Mouse (Mus musculus) MEL (cell line): ENCODE measurements at regions not wholly inside any gene's neighbourhood (a gene's known extent, or its start where the extent isn't known, plus 50 kb on each side); places are given as distances from the start of the nearest gene placed in this dataset.
"Not testable (repeated sequence)": the region's sequence is repeated elsewhere in the genome, so short reads cannot be mapped to it uniquely, and the experiment has no call there.

Experiments used
- DNase-seq: peaks from one replicate; pipeline ENCODE4 v3.0.0; 2011; ENCODE audit warnings: low read depth, low spot score
- H3K27ac ChIP-seq: 2 replicates; pipeline ENCODE4 v1.5.1; 2012; ENCODE audit warnings: low read depth, mild to moderate bottlenecking, control low read depth, low read length, moderate library complexity; ENCODE audit not compliant: control insufficient read depth
- H3K27me3 ChIP-seq, 2 experiments: fragments of 150-350 bp in 1 of 2; sonication (generic) in 1 of 2; 2 replicates each; pipeline ENCODE4 v1.6.1; 2012; ENCODE audit warnings: low read length in 2 of 2, mild to moderate bottlenecking in 2 of 2, improper control_type of control experiment in 1 of 2, moderate library complexity in 1 of 2; ENCODE audit not compliant: insufficient read depth in 2 of 2, control insufficient read depth in 1 of 2
- H3K36me3 ChIP-seq, 2 experiments: 2 replicates each; pipeline ENCODE4 v1.6.1; 2012 to 2014; ENCODE audit warnings: low read length in 2 of 2, improper control_type of control experiment in 1 of 2, inconsistent platforms in 1 of 2, mild to moderate bottlenecking in 1 of 2; ENCODE audit not compliant: insufficient read depth in 2 of 2, control insufficient read depth in 1 of 2
- H3K4me1 ChIP-seq, 2 experiments: fragments of 150-350 bp in 1 of 2; sonication (generic) in 1 of 2; 2 replicates each; pipeline ENCODE4 v1.6.1; 2012; ENCODE audit warnings: low read length in 2 of 2, improper control_type of control experiment in 1 of 2, mild to moderate bottlenecking in 1 of 2; ENCODE audit not compliant: insufficient read depth in 2 of 2, control insufficient read depth in 1 of 2
- H3K4me3 ChIP-seq, 2 experiments: fragments of 150-350 bp in 1 of 2; sonication (generic) in 1 of 2; 2 replicates each; pipeline ENCODE4 v1.5.1; 2012; ENCODE audit warnings: low read depth in 2 of 2, low read length in 2 of 2, mild to moderate bottlenecking in 2 of 2, moderate library complexity in 2 of 2, control low read depth in 1 of 2, improper control_type of control experiment in 1 of 2; ENCODE audit not compliant: control insufficient read depth in 1 of 2, insufficient read depth in 1 of 2
- H3K79me2 ChIP-seq: 2 replicates; pipeline ENCODE4 v1.6.1; 2012; ENCODE audit warnings: mild to moderate bottlenecking, low read length, moderate library complexity; ENCODE audit not compliant: control insufficient read depth, poor library complexity, insufficient read depth
- H3K9ac ChIP-seq: 2 replicates; pipeline ENCODE4 v1.6.1; 2012; ENCODE audit warnings: low read depth, mild to moderate bottlenecking, control low read depth, low read length, moderate library complexity; ENCODE audit not compliant: control insufficient read depth, poor library complexity, severe bottlenecking
- H3K9me3 ChIP-seq: fragments of 150-350 bp; sonication (generic); replicated peaks from 2 replicates; pipeline ENCODE4 v1.6.1; 2012; ENCODE audit warnings: mild to moderate bottlenecking, low read length, improper control_type of control experiment, moderate library complexity; ENCODE audit not compliant: insufficient read depth
- CHD2 ChIP-seq: IDR thresholded peaks from 2 replicates; pipeline ENCODE4 v1.6.1; 2011; ENCODE audit warnings: low read length, improper control_type of control experiment
- EP300 ChIP-seq, 2 experiments: IDR thresholded peaks; 2 replicates each; pipeline ENCODE4 v1.6.1; 2011; ENCODE audit warnings: improper control_type of control experiment in 2 of 2, low read length in 2 of 2, low read depth in 1 of 2, mild to moderate bottlenecking in 1 of 2
- ETS1 ChIP-seq: IDR thresholded peaks from 2 replicates; pipeline ENCODE4 v1.6.1; 2012; ENCODE audit warnings: low read depth, mild to moderate bottlenecking, inconsistent platforms, low read length, improper control_type of control experiment, moderate library complexity
- GABPA ChIP-seq: IDR thresholded peaks from 2 replicates; pipeline ENCODE4 v1.6.1; 2012; ENCODE audit warnings: low read depth, mild to moderate bottlenecking, inconsistent platforms, low read length, improper control_type of control experiment, moderate library complexity
- JUND ChIP-seq: IDR thresholded peaks from 2 replicates; pipeline ENCODE4 v1.6.1; 2011; ENCODE audit warnings: low read depth, mild to moderate bottlenecking, improper control_type of control experiment, low read length
- KAT2A ChIP-seq: conservative IDR thresholded peaks from 2 replicates; pipeline ENCODE4 v1.6.1; 2012; ENCODE audit warnings: low read depth, low read length, improper control_type of control experiment, inconsistent platforms
- MEF2A ChIP-seq: IDR thresholded peaks from 2 replicates; pipeline ENCODE4 v1.6.1; 2014; ENCODE audit warnings: low read depth, mild to moderate bottlenecking, inconsistent platforms, low read length, improper control_type of control experiment; ENCODE audit not compliant: poor library complexity, insufficient replicate concordance, severe bottlenecking; ENCODE audit errors: extremely low read depth
- NRF1 ChIP-seq: IDR thresholded peaks from 2 replicates; pipeline ENCODE4 v1.6.1; 2014; ENCODE audit warnings: low read depth, mild to moderate bottlenecking, inconsistent platforms, low read length, improper control_type of control experiment, moderate library complexity; ENCODE audit not compliant: poor library complexity, insufficient read depth, severe bottlenecking
- POLR2A ChIP-seq, 2 experiments: IDR thresholded peaks; 2 replicates each; pipeline ENCODE4 v1.6.1; 2011 to 2012; ENCODE audit warnings: low read length in 2 of 2, mild to moderate bottlenecking in 2 of 2, control low read depth in 1 of 2, improper control_type of control experiment in 1 of 2, low read depth in 1 of 2, moderate library complexity in 1 of 2; ENCODE audit not compliant: control insufficient read depth in 1 of 2, insufficient read depth in 1 of 2, poor library complexity in 1 of 2
- POLR2AphosphoS2 ChIP-seq: IDR thresholded peaks from 2 replicates; pipeline ENCODE4 v1.6.1; 2011; ENCODE audit warnings: low read length, improper control_type of control experiment
- POLR2AphosphoS5 ChIP-seq: IDR thresholded peaks from 2 replicates; pipeline ENCODE4 v1.6.1; 2012; ENCODE audit warnings: low read depth, borderline replicate concordance, mild to moderate bottlenecking, inconsistent platforms, low read length, moderate library complexity, mixed read lengths
- RAD21 ChIP-seq: IDR thresholded peaks from 2 replicates; pipeline ENCODE4 v1.6.1; 2011; ENCODE audit warnings: mild to moderate bottlenecking, low read depth, low read length, improper control_type of control experiment
- RCOR1 ChIP-seq: IDR thresholded peaks from 2 replicates; pipeline ENCODE4 v1.6.1; 2012; ENCODE audit warnings: low read depth, mild to moderate bottlenecking, inconsistent platforms, low read length, improper control_type of control experiment
- SMC3 ChIP-seq: IDR thresholded peaks from 2 replicates; pipeline ENCODE4 v1.6.1; 2011; ENCODE audit warnings: low read depth, low read length, improper control_type of control experiment
- TAL1 ChIP-seq: IDR thresholded peaks from 2 replicates; pipeline ENCODE4 v1.6.1; 2012; ENCODE audit warnings: mild to moderate bottlenecking, inconsistent platforms, low read length, moderate library complexity, mixed read lengths
- TBP ChIP-seq: IDR thresholded peaks from 2 replicates; pipeline ENCODE4 v1.8.0; 2011; ENCODE audit warnings: low read depth, low read length, improper control_type of control experiment
- TCF12 ChIP-seq: IDR thresholded peaks from 2 replicates; pipeline ENCODE4 v1.6.1; 2014; ENCODE audit warnings: low read depth, mild to moderate bottlenecking, inconsistent platforms, low read length, improper control_type of control experiment, moderate library complexity
- UBTF ChIP-seq: IDR thresholded peaks from 2 replicates; pipeline ENCODE4 v1.6.1; 2012; ENCODE audit warnings: low read depth, mild to moderate bottlenecking, inconsistent platforms, low read length, improper control_type of control experiment, moderate library complexity, borderline replicate concordance; ENCODE audit not compliant: insufficient read depth
- USF1 ChIP-seq: IDR thresholded peaks from 2 replicates; pipeline ENCODE4 v1.6.1; 2014; ENCODE audit warnings: low read depth, mild to moderate bottlenecking, inconsistent platforms, low read length, improper control_type of control experiment, moderate library complexity
- USF2 ChIP-seq, 2 experiments: IDR thresholded peaks; 2 replicates each; pipeline ENCODE4 v1.6.1; 2011 to 2012; ENCODE audit warnings: improper control_type of control experiment in 2 of 2, low read length in 2 of 2, borderline replicate concordance in 1 of 2, inconsistent platforms in 1 of 2, low read depth in 1 of 2, mild to moderate bottlenecking in 1 of 2; ENCODE audit not compliant: insufficient read depth in 1 of 2
- ZC3H11A ChIP-seq: IDR thresholded peaks from 2 replicates; pipeline ENCODE4 v1.6.1; 2012; ENCODE audit warnings: low read depth, mild to moderate bottlenecking, inconsistent platforms, low read length, improper control_type of control experiment
- ZKSCAN1 ChIP-seq: IDR thresholded peaks from 2 replicates; pipeline ENCODE4 v1.6.1; 2012; ENCODE audit warnings: low read depth, mild to moderate bottlenecking, inconsistent platforms, low read length, improper control_type of control experiment, moderate library complexity
- ZMIZ1 ChIP-seq: IDR thresholded peaks from 2 replicates; pipeline ENCODE4 v1.6.1; 2012; ENCODE audit warnings: low read depth, mild to moderate bottlenecking, inconsistent platforms, low read length, improper control_type of control experiment, moderate library complexity

DNA sequence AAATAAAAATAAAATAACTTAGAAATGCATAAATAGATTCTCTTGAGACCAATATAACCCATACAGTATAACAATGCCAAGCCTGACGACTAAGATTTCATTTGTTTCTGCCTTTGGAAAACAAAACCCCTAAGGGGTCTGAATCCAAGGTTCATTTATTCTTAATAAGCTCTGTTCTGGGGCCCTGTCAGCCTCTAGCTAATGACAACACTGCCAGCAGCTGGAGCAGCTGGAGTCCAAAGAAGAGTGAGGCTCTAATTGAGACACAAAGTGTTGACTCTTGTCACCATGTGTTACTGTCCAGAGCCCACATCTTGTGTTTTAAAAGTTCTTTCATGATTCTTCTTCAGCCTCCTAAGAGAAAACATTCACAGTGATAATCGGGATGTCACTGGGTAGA, 298.5 kb upstream of the Gm6657 start:
- no peaks in the 10 kb centered on the region; a peak in 2 of 4 replicates for H3K27me3 ChIP-seq
- TF ChIP-seq POLR2AphosphoS2 (no peak), TAL1 (no peak), RAD21 (no peak), CHD2 (no peak), ZKSCAN1 (no peak), JUND (no peak), USF2 (IDR thresholded peaks at IDR 0.05; ENCODE audit: borderline replicate concordance in 1 of 2, insufficient read depth in 1 of 2, low read depth in 1 of 2, low read length in 2 of 2) (no peak), EP300 (IDR thresholded peaks at IDR 0.05; ENCODE audit: low read depth in 1 of 2, low read length in 2 of 2) (no peak)
- no peaks in the 10 kb centered on the region for H3K79me2 ChIP-seq
- no peak overlapping the region for H3K9ac ChIP-seq
- H3K4me1 ChIP-seq, result no peaks in the 10 kb centered on the region
- H3K4me3 ChIP-seq, result no peak overlapping the region
- H3K36me3 ChIP-seq, result no peaks in the 10 kb centered on the region
- DNase-seq, result no peak
- H3K9me3 ChIP-seq, result no peaks in the 10 kb centered on the region
- no peak overlapping the region for H3K27ac ChIP-seq

- H3K27me3 ChIP-seq, H3K4me1 ChIP-seq, H3K9ac ChIP-seq, H3K79me2 ChIP-seq, H3K4me3 ChIP-seq, H3K36me3 ChIP-seq, DNase-seq, H3K9me3 ChIP-seq, H3K27ac ChIP-seq: not testable (repeated sequence)
These were observed 295.1 kb upstream of the Gm6657 start for GRCm38 (mm10) chr12:77898974-77899373.

- Histone ChIP-seq H3K79me2 (no peaks in the 10 kb centered on the region), H3K9ac (no peak overlapping the region), H3K27ac (no peak overlapping the region), H3K27me3 (peaks cover 0 to 6% of the 10 kb centered on the region in 2 experiments; a peak in 2 of 4 replicates), H3K36me3 (no peaks in the 10 kb centered on the region), H3K4me1 (no peaks in the 10 kb centered on the region), H3K4me3 (no peak overlapping the region), H3K9me3 (no peaks in the 10 kb centered on the region)
- no peak for TF ChIP-seq MEF2A
- TF ChIP-seq ZMIZ1, result no peak
- TF ChIP-seq TBP, result no peak
- no peak for TF ChIP-seq POLR2AphosphoS2
- no peak for TF ChIP-seq ETS1
- no peak for TF ChIP-seq GABPA
- TF ChIP-seq TAL1, result no peak
- TF ChIP-seq POLR2A (IDR thresholded peaks at IDR 0.05; ENCODE audit: control insufficient read depth in 1 of 2, insufficient read depth in 1 of 2, low read depth in 1 of 2, low read length in 2 of 2, poor library complexity in 1 of 2), result no peak
- TF ChIP-seq RCOR1, result no peak
- no peak for TF ChIP-seq ZKSCAN1
- TF ChIP-seq USF1, result no peak
- no peak for TF ChIP-seq NRF1
- no peak for TF ChIP-seq TCF12
- TF ChIP-seq UBTF, result no peak
- TF ChIP-seq KAT2A, result no peak
- no peak for TF ChIP-seq ZC3H11A
- TF ChIP-seq POLR2AphosphoS5, result no peak
- no peak for TF ChIP-seq SMC3
- no peak for DNase-seq
These were observed 292.8 kb upstream of the Gm6657 start for GRCm38 (mm10) chr12:77901254-77901653.
